Mouse (Mus musculus) liver, embryonic 15.5 days (tissue): ENCODE data around the gene Rgl1. TPM values are rescaled to one million over a fixed set of nuclear protein-coding genes. Genes with fewer than 3 reads are reported as not detected.

Experiments used
- ATAC-seq: fragments of 200-750 bp; cut with Nextera tagmentation; 2 replicates; pipeline ENCODE4 v1.8.0; 2017; ENCODE audit warnings: moderate number of reproducible peaks, mild to moderate bottlenecking, moderate library complexity; ENCODE audit not compliant: insufficient read depth
- H3K27ac ChIP-seq: fragments of 300-500 bp; sonication (generic); replicated peaks from 2 replicates; pipeline ENCODE4 v1.5.1; 2015; ENCODE audit warnings: mild to moderate bottlenecking, inconsistent platforms
- H3K27me3 ChIP-seq: fragments of 300-500 bp; sonication (generic); 2 replicates; pipeline ENCODE4 v1.6.1; 2015; ENCODE audit warnings: mild to moderate bottlenecking, inconsistent platforms
- H3K36me3 ChIP-seq: fragments of 300-500 bp; sonication (generic); replicated peaks from 2 replicates; pipeline ENCODE4 v1.6.1; 2015; ENCODE audit warnings: moderate library complexity, mild to moderate bottlenecking, inconsistent platforms
- H3K4me1 ChIP-seq: fragments of 300-500 bp; sonication (generic); replicated peaks from 2 replicates; pipeline ENCODE4 v1.6.1; 2015; ENCODE audit warnings: inconsistent platforms
- H3K4me2 ChIP-seq: fragments of 300-500 bp; sonication (generic); 2 replicates; pipeline ENCODE4 v1.6.1; 2015; ENCODE audit warnings: moderate library complexity, mild to moderate bottlenecking, inconsistent platforms
- H3K4me3 ChIP-seq: fragments of 300-500 bp; sonication (generic); replicated peaks from 2 replicates; pipeline ENCODE4 v1.5.1; 2015; ENCODE audit warnings: mild to moderate bottlenecking, inconsistent platforms
- H3K9ac ChIP-seq: fragments of 300-500 bp; sonication (generic); 2 replicates; pipeline ENCODE4 v1.6.1; 2015; ENCODE audit warnings: moderate library complexity, mild to moderate bottlenecking, inconsistent platforms
- H3K9me3 ChIP-seq: fragments of 300-500 bp; sonication (generic); replicated peaks from 2 replicates; pipeline ENCODE4 v1.6.1; 2016; ENCODE audit warnings: inconsistent platforms
- WGBS: fragments of 180-500 bp; shearing (Covaris S2); methylation state at CpG from one replicate; pipeline ENCODE4 v1.1.7; 2015; ENCODE audit warnings: mixed read lengths; ENCODE audit not compliant: insufficient replicate concordance; 5-methylcytosine and 5-hydroxymethylcytosine counted together
- polyA plus RNA-seq: library from polyadenylated mRNA; unstranded; fragments of >200 nt; fragmentation: Nextera tagmentation; extraction: Ambion mirVana; gene quantifications from 2 replicates; pipeline ENCODE4 v1.2.1, GENCODE M21; 2015

The Rgl1 gene
- polyA plus RNA-seq, 1 experiment from 2014 or later = 13.0 TPM

DNA sequence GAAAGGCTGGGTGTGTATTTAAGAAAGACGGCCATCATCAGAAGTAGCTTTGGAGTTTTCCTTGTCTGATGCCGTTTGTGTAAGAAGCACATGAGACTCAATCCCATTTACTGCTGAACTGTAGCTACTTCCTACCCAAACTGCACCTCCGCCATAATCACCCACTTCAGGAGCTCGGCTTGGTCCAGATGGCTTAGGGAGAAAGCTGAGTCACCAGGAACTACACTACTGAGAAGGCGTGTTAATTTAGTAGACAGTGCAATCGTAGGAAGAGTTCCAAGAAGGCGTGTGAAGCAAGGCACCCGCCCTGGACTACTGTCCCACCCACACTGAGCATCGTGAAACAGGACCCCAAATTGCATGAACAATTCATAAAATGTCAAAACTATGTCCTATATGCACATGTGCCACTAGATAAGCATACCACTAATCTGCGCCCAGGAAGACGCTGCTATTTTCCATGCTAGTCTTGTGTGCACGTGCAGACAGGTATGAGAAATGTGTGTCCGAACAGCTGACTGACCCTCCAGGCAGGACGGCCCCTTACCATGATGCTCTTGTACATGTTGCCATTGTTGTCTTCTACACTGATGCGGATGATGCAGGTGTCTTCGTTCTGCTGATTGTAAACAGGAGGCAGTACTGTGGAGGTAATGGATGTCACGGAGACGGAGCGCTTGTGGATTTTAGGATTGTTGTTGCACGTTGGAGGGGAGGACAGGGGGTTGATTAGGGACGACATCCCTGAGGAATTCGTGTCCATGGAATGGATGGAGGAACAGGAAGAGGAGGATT lies 241.9 kb downstream of the Rgl1 start:
- ATAC-seq = no peak
- 70% methylated on average over 22 of the region's 22 CpGs for WGBS
- Histone ChIP-seq H3K9ac (no peak overlapping the region), H3K9me3 (no peaks in the 10 kb centered on the region), H3K4me3 (no peak overlapping the region), H3K4me1 (peaks cover 4% of the 10 kb centered on the region), H3K27ac (no peak overlapping the region), H3K4me2 (no peak overlapping the region), H3K27me3 (no peaks in the 10 kb centered on the region), H3K36me3 (peaks cover 7% of the 10 kb centered on the region; the same call in 1 of the 2 replicates)

DNA sequence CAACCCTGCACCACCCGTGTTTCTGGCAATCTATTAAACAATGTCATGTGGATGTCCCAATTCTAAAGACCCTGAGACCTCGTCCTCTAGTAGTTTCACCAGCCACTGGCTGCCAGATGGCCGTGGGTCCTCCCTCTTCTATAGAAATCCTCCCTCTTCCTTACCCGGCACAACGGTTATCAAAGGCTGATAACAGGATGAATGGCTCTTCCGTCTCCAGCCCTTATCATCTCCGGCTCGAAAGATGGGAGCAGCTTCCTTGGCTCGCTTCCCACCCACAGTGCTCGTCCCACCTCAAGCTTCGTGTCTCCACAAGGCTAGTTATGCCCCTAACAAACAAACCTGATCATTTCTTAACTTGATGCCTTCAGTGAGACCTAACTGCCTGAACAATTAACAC lies 242.9 kb downstream of the Rgl1 start:
- H3K4me1 ChIP-seq = peaks cover 3% of the 10 kb centered on the region
- H3K9me3 ChIP-seq = no peaks in the 10 kb centered on the region
- WGBS = 53% methylated on average over 11 of the region's 11 CpGs
- no peaks in the 10 kb centered on the region for H3K27me3 ChIP-seq
- H3K4me2 ChIP-seq = no peak overlapping the region
- peaks cover 7% of the 10 kb centered on the region; the same call in 1 of the 2 replicates for H3K36me3 ChIP-seq
- no peak for ATAC-seq
- H3K4me3 ChIP-seq = no peak overlapping the region
- no peak overlapping the region for H3K9ac ChIP-seq
- H3K27ac ChIP-seq = no peak overlapping the region

DNA sequence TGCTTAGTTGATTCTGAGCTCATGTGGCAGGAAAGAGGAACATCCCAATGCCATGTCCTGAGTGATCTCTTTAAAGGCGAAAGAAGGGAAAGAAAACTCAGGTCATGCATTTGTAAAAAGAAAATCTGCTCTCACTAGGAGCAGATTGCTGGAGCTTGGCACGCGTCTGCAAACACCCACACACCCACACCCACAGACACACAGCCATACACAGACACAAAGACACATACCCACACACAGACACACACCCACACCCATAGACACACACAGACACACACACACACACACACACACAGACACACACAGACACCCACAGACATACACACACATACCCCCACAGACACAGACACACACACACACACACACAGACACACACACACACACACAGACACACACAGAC lies 243.9 kb downstream of the Rgl1 start:
- 73% methylated on average over 3 of the region's 3 CpGs for WGBS
- no peak overlapping the region for H3K27ac ChIP-seq
- no peak overlapping the region for H3K4me3 ChIP-seq
- ATAC-seq = no peak
- no peaks in the 10 kb centered on the region for H3K27me3 ChIP-seq
- peaks cover 3% of the 10 kb centered on the region; the same call in 1 of the 2 replicates for H3K36me3 ChIP-seq
- no peaks in the 10 kb centered on the region for H3K9me3 ChIP-seq
- H3K4me2 ChIP-seq = no peak overlapping the region
- H3K4me1 ChIP-seq = no peaks in the 10 kb centered on the region
- H3K9ac ChIP-seq = no peak overlapping the region

DNA sequence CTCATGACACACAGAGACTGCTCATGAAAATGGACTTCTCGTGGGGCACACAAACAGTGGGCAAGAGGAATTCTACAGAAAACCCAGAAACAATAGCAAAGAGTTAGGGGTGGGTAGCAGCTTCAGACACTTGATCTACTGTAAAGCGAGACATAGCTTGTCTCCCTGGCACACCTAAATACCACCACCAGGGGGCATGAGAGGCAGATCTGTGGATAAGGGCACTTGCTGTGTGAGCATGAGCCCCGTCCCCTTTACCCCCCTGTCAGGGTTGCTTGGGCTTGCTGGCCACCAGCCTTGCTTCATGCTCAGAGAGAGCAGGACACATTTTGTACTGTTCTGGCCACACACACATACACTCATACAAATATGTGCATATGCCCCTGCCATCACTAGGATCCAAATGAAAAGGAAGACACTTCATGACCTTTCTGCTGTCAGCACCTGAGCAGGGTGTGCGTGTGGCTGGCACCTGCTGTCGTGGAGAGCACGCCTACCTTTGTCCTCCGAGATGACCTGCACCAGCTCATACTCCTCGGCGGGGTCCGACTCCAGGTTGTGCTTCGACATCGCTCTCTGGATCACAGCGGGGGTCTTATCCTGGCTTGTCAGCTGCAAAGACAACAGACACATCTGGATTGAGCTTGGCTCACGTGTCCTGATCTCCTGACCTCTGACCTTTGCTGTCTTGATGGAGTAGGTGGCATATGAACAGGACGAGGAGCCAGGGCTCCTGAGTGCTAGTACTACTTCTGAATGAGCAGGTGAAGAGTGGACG lies 245.2 kb downstream of the Rgl1 start:
- Histone ChIP-seq H3K36me3 (peaks cover 3% of the 10 kb centered on the region; the same call in 1 of the 2 replicates), H3K4me3 (no peak overlapping the region), H3K4me1 (no peaks in the 10 kb centered on the region), H3K9me3 (no peaks in the 10 kb centered on the region), H3K4me2 (no peak overlapping the region), H3K9ac (no peak overlapping the region), H3K27ac (no peak overlapping the region), H3K27me3 (no peaks in the 10 kb centered on the region)
- no peak for ATAC-seq
- WGBS = 65% methylated on average over 16 of the region's 16 CpGs

DNA sequence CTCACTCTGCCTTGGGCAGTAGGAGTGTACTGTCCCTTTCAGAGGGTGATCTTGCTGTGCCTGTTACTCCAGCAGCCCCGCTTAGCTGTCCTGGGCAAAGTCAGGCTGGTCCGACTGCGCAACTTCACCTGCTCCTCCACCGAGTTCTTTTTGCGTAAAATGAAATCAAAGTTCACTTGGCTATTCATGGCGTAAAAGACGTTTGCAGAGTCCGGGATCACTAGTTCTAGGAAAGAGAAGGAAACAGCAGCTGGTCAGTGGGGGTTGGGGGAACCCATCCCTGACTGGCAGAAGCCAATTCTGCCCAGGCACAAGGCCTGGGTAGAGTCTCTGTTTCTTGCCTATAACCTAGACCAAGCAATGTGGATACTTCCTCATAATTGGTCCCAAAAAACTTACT lies 247.2 kb downstream of the Rgl1 start:
- Histone ChIP-seq H3K27ac (no peak overlapping the region), H3K4me1 (no peaks in the 10 kb centered on the region), H3K4me3 (no peak overlapping the region), H3K9me3 (no peaks in the 10 kb centered on the region), H3K36me3 (peaks cover 3% of the 10 kb centered on the region; the same call in 1 of the 2 replicates), H3K4me2 (no peak overlapping the region), H3K27me3 (no peaks in the 10 kb centered on the region), H3K9ac (no peak overlapping the region)
- ATAC-seq = no peak
- 71% methylated on average over 8 of the region's 8 CpGs for WGBS

DNA sequence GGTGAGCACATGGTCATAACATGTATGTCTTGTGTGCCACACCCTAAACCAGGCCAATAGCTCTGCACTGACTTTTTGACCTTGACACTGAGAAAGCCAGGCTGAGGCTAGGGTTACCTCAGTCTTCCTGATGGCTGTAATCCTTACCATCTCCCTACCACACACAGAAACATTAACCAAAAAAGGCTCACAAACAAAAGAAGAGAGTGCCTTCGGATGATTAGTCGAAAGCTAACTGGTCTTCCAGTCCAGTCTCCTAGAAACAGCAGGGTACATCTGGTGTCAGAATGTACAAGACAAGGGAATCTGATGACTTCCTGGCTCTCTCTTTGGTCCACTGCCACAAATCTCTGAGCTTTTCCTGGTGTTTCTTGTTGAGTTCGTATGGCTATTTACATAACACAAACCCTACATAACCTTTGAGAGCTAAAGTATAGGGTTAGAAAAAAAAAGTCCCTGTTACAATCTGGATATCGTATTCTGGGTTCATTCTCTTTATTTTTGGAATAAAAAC lies 249.0 kb downstream of the Rgl1 start:
- H3K27ac ChIP-seq = no peak overlapping the region
- H3K4me1 ChIP-seq = no peaks in the 10 kb centered on the region
- no peak for ATAC-seq

DNA sequence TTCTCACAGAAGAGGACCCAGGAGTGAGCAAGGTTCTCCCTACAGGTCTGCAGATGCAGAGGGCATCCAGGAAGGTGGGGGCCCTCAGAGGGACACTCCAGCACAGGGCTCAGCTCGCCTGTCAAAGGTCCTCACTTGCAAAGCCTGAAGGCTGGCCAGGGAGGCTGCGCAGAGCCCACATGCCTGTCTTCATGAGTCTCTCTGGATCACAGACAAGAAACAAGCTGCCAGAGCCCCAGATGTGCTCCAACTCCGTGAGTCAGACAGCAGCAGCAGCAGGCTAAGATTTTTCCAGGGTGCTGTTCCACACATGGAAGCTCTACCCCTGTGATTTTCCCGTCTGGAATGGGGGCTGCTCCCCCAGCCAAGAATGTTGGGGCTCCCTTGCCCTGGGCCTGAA lies 251.9 kb downstream of the Rgl1 start:
- H3K27ac ChIP-seq = no peak overlapping the region
- H3K4me2 ChIP-seq = no peak overlapping the region
- no peak for ATAC-seq
- 45% methylated on average over 4 of the region's 4 CpGs for WGBS
- H3K4me3 ChIP-seq = no peak overlapping the region
- no peaks in the 10 kb centered on the region for H3K4me1 ChIP-seq
- H3K27me3 ChIP-seq = no peaks in the 10 kb centered on the region
- no peaks in the 10 kb centered on the region for H3K36me3 ChIP-seq
- H3K9me3 ChIP-seq = no peaks in the 10 kb centered on the region
- H3K9ac ChIP-seq = no peak overlapping the region

More for the DNA sequence above, 249.0 kb downstream of the Rgl1 start:
- H3K9ac ChIP-seq = no peak overlapping the region
- no peaks in the 10 kb centered on the region for H3K36me3 ChIP-seq
- no peak overlapping the region for H3K4me2 ChIP-seq
- H3K9me3 ChIP-seq = no peaks in the 10 kb centered on the region
- H3K27me3 ChIP-seq = no peaks in the 10 kb centered on the region
- no peak overlapping the region for H3K4me3 ChIP-seq
- WGBS = 52% methylated on average over 4 of the region's 4 CpGs

DNA sequence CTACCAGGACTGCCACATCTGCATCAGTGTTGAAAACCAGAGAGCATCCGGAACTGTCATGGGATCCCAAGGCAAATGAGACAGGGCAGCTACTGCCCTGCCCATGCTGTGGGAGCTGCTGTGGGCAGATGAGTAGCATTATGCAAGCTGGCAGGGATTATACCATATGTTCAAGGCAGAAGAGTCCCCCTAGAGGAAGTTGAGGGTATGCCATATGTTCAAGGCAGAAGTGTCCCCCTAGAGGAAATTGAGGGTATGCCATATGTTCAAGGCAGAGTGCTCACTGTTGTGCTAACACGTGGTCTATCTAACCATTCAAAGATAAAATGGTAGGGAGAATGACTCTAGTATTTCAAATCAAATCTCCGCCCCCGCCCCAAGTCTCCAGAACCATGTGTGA lies 254.9 kb downstream of the Rgl1 start:
- Histone ChIP-seq H3K4me1 (no peaks in the 10 kb centered on the region), H3K4me3 (no peak overlapping the region), H3K36me3 (no peaks in the 10 kb centered on the region), H3K27ac (no peak overlapping the region), H3K27me3 (no peaks in the 10 kb centered on the region), H3K9me3 (no peaks in the 10 kb centered on the region), H3K4me2 (no peak overlapping the region), H3K9ac (no peak overlapping the region)
- no peak for ATAC-seq
- WGBS = 50% methylated on average over 4 of the region's 4 CpGs

DNA sequence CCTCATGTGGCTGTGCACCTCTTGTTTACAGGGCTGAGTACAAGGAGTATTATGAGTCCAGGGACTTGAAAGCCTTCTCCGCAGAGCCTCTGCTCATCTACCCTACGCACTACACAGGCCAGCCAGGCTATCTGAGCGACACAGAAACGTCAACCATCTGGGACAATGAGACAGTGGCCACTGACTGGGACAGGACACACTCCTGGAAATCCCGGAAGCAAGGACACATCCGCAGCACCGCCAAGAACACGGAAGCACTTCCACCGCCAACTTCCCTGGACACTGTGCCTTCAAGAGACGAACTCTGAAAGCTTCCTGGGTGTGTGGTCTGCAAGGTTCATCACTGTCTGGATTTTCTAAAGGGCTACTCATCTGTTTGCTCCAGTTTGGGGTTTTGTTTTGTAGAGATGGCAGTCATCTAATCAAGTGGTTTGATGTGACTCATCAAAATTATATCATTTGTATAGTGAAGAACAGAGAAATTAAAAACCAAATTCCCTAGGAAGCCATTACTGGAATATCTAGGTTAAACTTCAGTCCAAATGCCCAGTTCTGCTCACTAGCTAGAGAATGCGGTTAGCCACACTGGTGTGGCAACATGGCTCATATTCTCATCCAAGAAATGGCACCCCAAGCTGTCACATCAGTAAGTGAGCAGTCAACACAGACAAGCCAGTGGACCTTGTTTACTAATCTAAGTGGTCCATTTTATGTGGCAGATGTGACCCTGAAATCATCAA lies 257.5 kb downstream of the Rgl1 start:
- Histone ChIP-seq H3K27me3 (no peaks in the 10 kb centered on the region), H3K4me1 (no peaks in the 10 kb centered on the region), H3K27ac (no peak overlapping the region), H3K9me3 (no peaks in the 10 kb centered on the region), H3K4me3 (no peak overlapping the region), H3K4me2 (no peak overlapping the region), H3K36me3 (no peaks in the 10 kb centered on the region), H3K9ac (no peak overlapping the region)
- no peak for ATAC-seq
- 75% methylated on average over 11 of the region's 11 CpGs for WGBS

DNA sequence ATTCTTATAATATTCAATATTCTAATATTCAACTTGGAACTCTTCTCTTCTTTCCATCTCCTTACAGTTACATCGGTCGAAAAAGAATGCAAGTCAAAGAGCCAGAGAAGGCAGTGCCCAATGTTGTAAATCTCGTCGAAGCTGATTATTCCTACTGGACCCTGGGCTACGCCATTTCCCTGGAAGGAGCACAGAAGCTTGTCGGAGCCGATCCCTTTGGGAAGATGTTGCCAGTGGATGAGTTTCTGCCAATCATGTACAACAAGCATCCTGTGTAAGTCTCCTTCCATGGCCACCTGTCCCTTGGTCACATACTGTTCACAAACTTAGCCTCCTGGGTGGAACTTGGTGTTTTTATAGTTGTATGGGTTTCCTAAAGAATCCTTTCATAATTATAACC lies 259.4 kb downstream of the Rgl1 start:
- Histone ChIP-seq H3K4me1 (no peaks in the 10 kb centered on the region), H3K4me2 (no peak overlapping the region), H3K27me3 (no peaks in the 10 kb centered on the region), H3K9me3 (no peaks in the 10 kb centered on the region), H3K4me3 (no peak overlapping the region), H3K9ac (no peak overlapping the region), H3K27ac (no peak overlapping the region), H3K36me3 (no peaks in the 10 kb centered on the region)
- 68% methylated on average over 7 of the region's 7 CpGs for WGBS
- no peak for ATAC-seq

DNA sequence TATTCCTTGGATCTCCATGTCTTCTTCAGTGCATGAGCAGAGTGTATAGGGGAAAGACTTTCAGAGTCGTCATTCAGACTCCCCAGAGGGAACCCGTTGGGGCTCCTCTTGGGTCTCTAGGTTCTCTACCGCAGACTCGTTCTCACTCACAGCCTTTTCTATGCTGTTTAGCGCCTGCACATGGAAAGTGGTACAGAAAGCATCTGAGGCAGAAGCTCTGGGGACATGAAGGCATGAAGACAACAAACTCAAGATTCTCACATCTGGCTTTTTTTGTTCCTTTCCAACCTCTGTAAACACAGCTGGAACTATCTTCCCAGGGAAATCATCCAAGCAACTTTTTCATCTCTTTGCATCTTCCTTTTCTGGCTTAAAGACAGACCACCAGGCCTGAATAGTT lies 260.0 kb downstream of the Rgl1 start:
- no peak for ATAC-seq
- Histone ChIP-seq H3K27ac (no peak overlapping the region), H3K9ac (no peak overlapping the region), H3K4me1 (no peaks in the 10 kb centered on the region), H3K9me3 (no peaks in the 10 kb centered on the region), H3K27me3 (no peaks in the 10 kb centered on the region), H3K4me2 (no peak overlapping the region), H3K36me3 (no peaks in the 10 kb centered on the region), H3K4me3 (no peak overlapping the region)
- 73% methylated on average over 5 of the region's 5 CpGs for WGBS
